Mouse (Mus musculus) heart, postnatal 0 days (tissue): ENCODE results near the gene Cyp11a1. TPM values are rescaled to one million over a fixed set of nuclear protein-coding genes. Genes with fewer than 3 reads are reported as not detected.

Source experiments
- ATAC-seq: fragments of 200-750 bp; cut with Nextera tagmentation; 2 replicates; pipeline ENCODE4 v1.8.0; 2017; ENCODE audit warnings: low read depth, moderate number of reproducible peaks, moderate library complexity; ENCODE audit not compliant: insufficient read depth
- DNase-seq: peaks from one replicate; pipeline ENCODE4 v3.0.0-alpha.2; 2016; ENCODE audit warnings: low spot score
- H3K27ac ChIP-seq: fragments of 300-500 bp; sonication (generic); 2 replicates; pipeline ENCODE4 v1.5.1; 2014; ENCODE audit warnings: low read depth, mild to moderate bottlenecking
- H3K27me3 ChIP-seq: fragments of 300-500 bp; sonication (generic); 2 replicates; pipeline ENCODE4 v1.6.1; 2014; ENCODE audit warnings: low read length, mixed read lengths; ENCODE audit not compliant: control insufficient read depth, insufficient read depth
- H3K36me3 ChIP-seq: fragments of 300-500 bp; sonication (generic); replicated peaks from 2 replicates; pipeline ENCODE4 v1.6.1; 2014; ENCODE audit warnings: low read length, mixed read lengths; ENCODE audit not compliant: control insufficient read depth, insufficient read depth
- H3K4me1 ChIP-seq: fragments of 300-500 bp; sonication (generic); 2 replicates; pipeline ENCODE4 v1.6.1; 2014; ENCODE audit warnings: antibody characterized with exemption; ENCODE audit not compliant: control insufficient read depth, insufficient read depth
- H3K4me2 ChIP-seq: fragments of 300-500 bp; sonication (generic); 2 replicates; pipeline ENCODE4 v1.6.1; 2014; ENCODE audit warnings: low read depth, mild to moderate bottlenecking, low read length, moderate library complexity
- H3K4me3 ChIP-seq: fragments of 300-500 bp; sonication (generic); 2 replicates; pipeline ENCODE4 v1.5.1; 2014; ENCODE audit warnings: low read depth, low read length
- H3K9ac ChIP-seq: fragments of 300-500 bp; sonication (generic); replicated peaks from 2 replicates; pipeline ENCODE4 v1.6.1; 2014; ENCODE audit warnings: low read depth, low read length, mixed read lengths
- H3K9me3 ChIP-seq: fragments of 300-500 bp; sonication (generic); replicated peaks from 2 replicates; pipeline ENCODE4 v1.6.1; 2016; ENCODE audit warnings: low read length; ENCODE audit not compliant: control insufficient read depth
- CTCF ChIP-seq: IDR thresholded peaks from 2 replicates; pipeline ENCODE4 v1.5.1; 2016; ENCODE audit warnings: antibody characterized with exemption, control low read depth, low read depth
- EP300 ChIP-seq: IDR thresholded peaks from 2 replicates; pipeline ENCODE4 v1.6.1; 2016; ENCODE audit warnings: antibody characterized with exemption, low read depth
- WGBS: fragments of 180-500 bp; shearing (Covaris S2); extraction: QIAGEN DNeasy Blood & Tissue Kit; methylation state at CpG from one replicate; pipeline ENCODE4 v1.1.7; 2014; 5-methylcytosine and 5-hydroxymethylcytosine counted together
- polyA plus RNA-seq: library from polyadenylated mRNA; unstranded; fragments of >200 nt; fragmentation: Nextera tagmentation; extraction: Ambion mirVana; gene quantifications from 2 replicates; pipeline ENCODE4 v1.2.1, GENCODE M21; 2015
- total RNA-seq: library from RNA; depleted of rRNA; stranded (reverse); fragments of >200 nt; gene quantifications from 2 replicates; pipeline ENCODE4 v1.2.3, GENCODE M21; 2014; ENCODE audit warnings: low replicate concordance

Gene Cyp11a1
- total and polyA plus RNA-seq, 2 experiments from 2014 or later = 0.90 to 2.3 TPM

- no peak overlapping the region for H3K9ac ChIP-seq
- no peaks in the 10 kb centered on the region for H3K27me3 ChIP-seq
- H3K4me2 ChIP-seq = no peak overlapping the region
- WGBS = 76% methylated on average over 11 of the region's 11 CpGs
- peak overlapping the region; percentile 80 for H3K27ac ChIP-seq
- no peaks in the 10 kb centered on the region for H3K9me3 ChIP-seq
- no peaks in the 10 kb centered on the region for H3K36me3 ChIP-seq
- no peak overlapping the region for H3K4me3 ChIP-seq
- no peak for DNase-seq
- peak; percentile 29; the same call in 1 of the 2 replicates for ATAC-seq
- TF ChIP-seq CTCF = no peak
- TF ChIP-seq EP300 = peak; percentile 82
- peaks cover 34% of the 10 kb centered on the region for H3K4me1 ChIP-seq
Measured at GRCm38 (mm10) chr9:57969736-57970495, 36.3 kb upstream of the Cyp11a1 start.

GRCm38 (mm10) chr9:57971413-57971812 is 34.8 kb upstream of the Cyp11a1 start:
- Histone ChIP-seq H3K4me3 (no peak overlapping the region), H3K9ac (no peak overlapping the region), H3K36me3 (no peaks in the 10 kb centered on the region), H3K9me3 (no peaks in the 10 kb centered on the region), H3K4me2 (no peak overlapping the region), H3K27ac (peak overlapping the region; percentile 80), H3K27me3 (no peaks in the 10 kb centered on the region), H3K4me1 (peaks cover 20% of the 10 kb centered on the region; the same call in 1 of the 2 replicates)
- ATAC-seq = no peak
- no peak for TF ChIP-seq CTCF
- no peak for TF ChIP-seq EP300
- WGBS = 87% methylated on average over 5 of the region's 5 CpGs
- DNase-seq = no peak

GRCm38 (mm10) chr9:57972141-57972591 is 34.0 kb upstream of the Cyp11a1 start:
- ATAC-seq (peak; percentile 14; the same call in 1 of the 2 replicates), DNase-seq (no peak)
- Histone ChIP-seq H3K36me3 (no peaks in the 10 kb centered on the region), H3K4me2 (no peak overlapping the region), H3K4me1 (peaks cover 14% of the 10 kb centered on the region; the same call in 1 of the 2 replicates), H3K27me3 (no peaks in the 10 kb centered on the region), H3K27ac (peak overlapping the region; percentile 80), H3K9ac (no peak overlapping the region), H3K4me3 (no peak overlapping the region), H3K9me3 (no peaks in the 10 kb centered on the region)
- 48% methylated on average over 9 of the region's 9 CpGs for WGBS
- TF ChIP-seq CTCF (no peak), EP300 (no peak)

- Histone ChIP-seq H3K4me1 (peaks cover 8% of the 10 kb centered on the region; the same call in 1 of the 2 replicates), H3K27me3 (no peaks in the 10 kb centered on the region), H3K9ac (no peak overlapping the region), H3K36me3 (no peaks in the 10 kb centered on the region), H3K4me3 (no peak overlapping the region), H3K4me2 (no peak overlapping the region), H3K9me3 (no peaks in the 10 kb centered on the region), H3K27ac (peak overlapping the region; percentile 80)
- no peak for DNase-seq
- ATAC-seq = no peak
- TF ChIP-seq CTCF (no peak), EP300 (no peak)
- WGBS = 47% methylated on average over 9 of the region's 9 CpGs
Measured at GRCm38 (mm10) chr9:57972776-57973439, 33.3 kb upstream of the Cyp11a1 start.

- H3K9me3 ChIP-seq = no peaks in the 10 kb centered on the region
- TF ChIP-seq EP300 = no peak
- TF ChIP-seq CTCF = no peak
- DNase-seq (no peak), ATAC-seq (no peak)
- H3K4me1 ChIP-seq = peaks cover 5% of the 10 kb centered on the region; the same call in 1 of the 2 replicates
- H3K9ac ChIP-seq = no peak overlapping the region
- 83% methylated on average over 6 of the region's 6 CpGs for WGBS
- no peaks in the 10 kb centered on the region for H3K36me3 ChIP-seq
- H3K4me2 ChIP-seq = no peak overlapping the region
- H3K27ac ChIP-seq = peak overlapping the region; percentile 80; the same call in 1 of the 2 replicates
- no peak overlapping the region for H3K4me3 ChIP-seq
- no peaks in the 10 kb centered on the region for H3K27me3 ChIP-seq
Measured at GRCm38 (mm10) chr9:57973440-57974066, 32.7 kb upstream of the Cyp11a1 start.
